Mouse (Mus musculus) ES-E14 (cell line): ENCODE data around the gene Lrrc52.

ENCODE experiments used
- CHD2 ChIP-seq: IDR thresholded peaks from 2 replicates; pipeline ENCODE4 v1.6.1; 2014; ENCODE audit warnings: mild to moderate bottlenecking, low read depth, low read length, inconsistent platforms
- HCFC1 ChIP-seq: IDR thresholded peaks from 2 replicates; pipeline ENCODE4 v1.6.1; 2012; ENCODE audit warnings: low read length, inconsistent platforms, borderline replicate concordance; ENCODE audit not compliant: insufficient read depth
- MAFK ChIP-seq: IDR thresholded peaks from 2 replicates; pipeline ENCODE4 v1.6.1; 2014; ENCODE audit warnings: mild to moderate bottlenecking, low read depth, low read length, inconsistent platforms; ENCODE audit not compliant: insufficient read depth
- ZC3H11A ChIP-seq: IDR thresholded peaks from 2 replicates; pipeline ENCODE4 v1.6.1; 2012; ENCODE audit warnings: low read depth, mild to moderate bottlenecking, inconsistent platforms, low read length, borderline replicate concordance
- ZNF384 ChIP-seq: IDR thresholded peaks from 2 replicates; pipeline ENCODE4 v1.6.1; 2012; ENCODE audit warnings: low read depth, low read length, inconsistent platforms

- TF ChIP-seq ZC3H11A: no peak
- no peak for TF ChIP-seq CHD2
- no peak for TF ChIP-seq HCFC1
- TF ChIP-seq MAFK: no peak
- no peak for TF ChIP-seq ZNF384
Observed at GRCm38 (mm10) chr1:167487933-167488332, 21.4 kb upstream of the Lrrc52 start.
